Mouse (Mus musculus): ENCODE measurements around the gene Dnah1. TPM values are rescaled to one million over a fixed set of nuclear protein-coding genes. Genes with fewer than 3 reads are reported as not detected.

Dnah1 gene
- polyA plus RNA-seq, 2 experiments, result 5.6 to 12.1 TPM

DNA sequence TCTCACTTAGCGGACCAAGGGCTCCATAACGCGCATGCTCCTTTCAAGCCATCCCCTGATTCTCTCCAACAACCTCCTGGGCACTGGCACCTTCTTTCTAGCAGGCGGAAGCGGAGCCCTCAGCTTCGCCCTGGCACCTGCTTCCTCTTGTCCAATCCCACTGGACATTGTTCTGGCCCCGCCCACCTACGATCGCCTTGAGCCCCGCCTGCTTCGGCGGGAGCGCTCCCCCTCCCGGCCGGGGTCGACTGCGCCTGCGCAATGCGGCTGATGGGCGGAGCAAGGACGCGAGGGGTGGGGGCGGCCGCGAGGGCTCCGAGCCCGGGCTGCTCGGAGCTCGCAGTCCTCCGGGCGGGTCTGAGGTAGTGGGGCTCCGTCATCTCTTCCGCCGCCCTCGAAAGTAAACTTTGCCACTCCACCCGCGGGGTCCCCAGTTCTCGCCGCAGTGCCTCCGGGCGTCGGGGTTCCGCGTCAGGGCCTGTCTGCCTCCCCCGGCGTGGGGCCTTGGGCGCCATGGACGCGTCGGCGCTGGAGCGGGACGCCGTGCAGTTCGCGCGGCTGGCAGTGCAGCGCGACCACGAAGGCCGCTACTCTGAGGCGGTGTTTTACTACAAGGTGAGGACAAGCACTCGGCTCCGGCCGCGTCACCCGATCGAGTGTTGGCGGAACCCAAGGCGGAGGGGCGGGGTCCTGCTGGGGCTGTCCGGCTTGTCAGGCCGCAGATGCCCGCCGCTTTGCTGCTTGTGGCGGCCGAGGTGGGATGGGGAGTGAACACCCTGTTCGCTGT lies 12.9 kb upstream of the Dnah1 start, which contains the start of gene Capn7:
Gene Capn7 (plus strand): TSS at position 270 of the 787 bp plus-strand sequence.
- peak within 1 kb of the TSS; percentile 85 for H3K4me3 ChIP-seq (replicated peaks; ENCODE audit: low read length)
- 0 out of 2 replicates have a peak, but pooled peaks cover 3% of the 10 kb centered on the region for H3K36me3 ChIP-seq (ENCODE audit: control insufficient read depth, insufficient read depth, low read length)
- peak; percentile 96 for DNase-seq (ENCODE audit: low spot score)
- peak within 1 kb of the TSS; percentile 59 for H3K4me2 ChIP-seq (replicated peaks; ENCODE audit: low read depth, low read length, severe bottlenecking)
- peak within 1 kb of the TSS; percentile 92 for H3K9ac ChIP-seq (ENCODE audit: low read depth, low read length, severe bottlenecking)
- under 1% methylated on average over 65 of the region's 78 CpGs for WGBS
- H3K9me3 ChIP-seq (ENCODE audit: control insufficient read depth, low read length), result no peaks in the 10 kb centered on the region
- no peaks in the 10 kb centered on the region for H3K27me3 ChIP-seq (ENCODE audit: control insufficient read depth, insufficient read depth, low read length)
- peak within 1 kb of the TSS; percentile 95 for H3K27ac ChIP-seq (replicated peaks; ENCODE audit: low read depth, low read length)
- H3K4me1 ChIP-seq (ENCODE audit: control insufficient read depth, insufficient read depth, low read length), result no peaks in the 10 kb centered on the region
- peak; percentile 94 for TF ChIP-seq POLR2A (IDR thresholded peaks at IDR 0.05; ENCODE audit: borderline replicate concordance, extremely low read depth, insufficient read depth, insufficient read length)
- ATAC-seq (ENCODE audit: low FRiP score, low read depth), result peak; percentile 97

DNA sequence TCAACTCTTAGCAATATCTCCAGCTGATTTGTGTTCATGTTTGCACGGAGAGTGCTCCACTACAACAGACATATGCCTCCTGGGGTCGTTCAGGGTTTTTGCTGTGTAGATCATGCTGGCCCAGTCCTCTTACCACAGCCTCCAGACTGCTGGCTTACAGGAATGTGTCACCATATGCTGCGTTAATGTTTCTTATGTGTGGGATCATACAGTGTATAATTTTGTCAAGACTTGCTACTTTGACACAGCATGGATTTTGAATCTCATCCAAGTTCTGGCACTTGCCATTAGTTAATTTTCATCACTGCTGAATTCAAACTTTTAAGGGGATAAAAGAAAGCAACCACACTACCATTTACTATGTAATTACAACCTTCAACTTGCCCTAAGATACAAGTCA lies 12.1 kb upstream of the Dnah1 start:
- Histone ChIP-seq H3K9me3 (ENCODE audit: control insufficient read depth, low read length) (no peaks in the 10 kb centered on the region), H3K27me3 (ENCODE audit: control insufficient read depth, insufficient read depth, low read length) (no peaks in the 10 kb centered on the region), H3K4me2 (replicated peaks; ENCODE audit: low read depth, low read length, severe bottlenecking) (peak overlapping the region; percentile 59), H3K9ac (ENCODE audit: low read depth, low read length, severe bottlenecking) (no peak overlapping the region), H3K27ac (replicated peaks; ENCODE audit: low read depth, low read length) (no peak overlapping the region), H3K36me3 (ENCODE audit: control insufficient read depth, insufficient read depth, low read length) (0 out of 2 replicates have a peak, but pooled peaks cover 3% of the 10 kb centered on the region), H3K4me1 (ENCODE audit: control insufficient read depth, insufficient read depth, low read length) (no peaks in the 10 kb centered on the region), H3K4me3 (replicated peaks; ENCODE audit: low read length) (peak overlapping the region; percentile 85)
- DNase-seq (ENCODE audit: low spot score) (no peak), ATAC-seq (ENCODE audit: low FRiP score, low read depth) (no peak)
- WGBS, result 59% methylated on average over 3 of the region's 3 CpGs
- TF ChIP-seq POLR2A (IDR thresholded peaks at IDR 0.05; ENCODE audit: borderline replicate concordance, extremely low read depth, insufficient read depth, insufficient read length), result no peak

DNA sequence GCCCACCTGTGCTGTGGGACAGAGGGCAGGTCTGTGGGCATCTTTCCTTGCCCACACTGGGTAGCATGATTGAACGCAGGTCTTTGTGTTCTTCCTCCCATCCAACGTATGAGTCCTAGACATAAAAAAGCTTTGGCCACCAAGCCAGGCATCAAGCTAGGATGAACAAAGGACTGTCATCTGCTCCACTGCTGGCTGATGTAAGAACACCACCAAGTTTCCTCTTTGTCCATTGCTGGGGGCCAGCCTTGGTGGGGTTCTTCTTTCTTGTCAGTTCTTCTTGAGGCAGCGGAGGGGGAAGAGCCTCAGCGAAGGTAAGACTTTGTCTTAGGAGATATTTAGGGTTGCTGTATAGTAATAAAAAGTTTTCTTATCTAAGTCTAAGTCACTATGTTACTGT lies 7.3 kb upstream of the Dnah1 start:
- no peak for TF ChIP-seq POLR2A (IDR thresholded peaks at IDR 0.05; ENCODE audit: borderline replicate concordance, extremely low read depth, insufficient read depth, insufficient read length)
- WGBS, result 81% methylated on average over 4 of the region's 4 CpGs
- Histone ChIP-seq H3K9ac (ENCODE audit: low read depth, low read length, severe bottlenecking) (no peak overlapping the region), H3K4me2 (replicated peaks; ENCODE audit: low read depth, low read length, severe bottlenecking) (no peak overlapping the region), H3K4me3 (replicated peaks; ENCODE audit: low read length) (no peak overlapping the region), H3K27me3 (ENCODE audit: control insufficient read depth, insufficient read depth, low read length) (no peaks in the 10 kb centered on the region), H3K4me1 (ENCODE audit: control insufficient read depth, insufficient read depth, low read length) (no peaks in the 10 kb centered on the region), H3K9me3 (ENCODE audit: control insufficient read depth, low read length) (no peaks in the 10 kb centered on the region), H3K36me3 (ENCODE audit: control insufficient read depth, insufficient read depth, low read length) (no peaks in the 10 kb centered on the region), H3K27ac (replicated peaks; ENCODE audit: low read depth, low read length) (no peak overlapping the region)
- ATAC-seq (ENCODE audit: low FRiP score, low read depth) (no peak), DNase-seq (ENCODE audit: low spot score) (no peak)

DNA sequence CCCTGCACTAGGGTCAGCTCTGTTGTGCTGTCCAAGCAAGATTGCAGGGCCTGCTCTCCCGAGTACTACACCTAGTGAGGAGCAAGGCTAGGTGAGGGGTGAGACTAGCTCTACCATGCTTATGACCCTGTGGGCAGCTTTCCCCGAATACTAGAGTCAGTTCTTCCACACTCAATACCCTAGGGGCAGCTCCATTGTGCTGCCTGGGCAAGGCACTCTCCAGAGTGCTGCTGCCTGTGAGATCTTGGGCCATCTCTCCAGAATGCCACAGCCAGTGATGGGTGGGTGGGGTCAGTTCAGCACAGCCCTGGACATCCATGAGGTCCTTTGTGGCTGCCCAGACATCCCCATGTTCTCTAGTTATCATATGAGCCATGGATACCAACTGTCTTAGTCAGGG lies 6.0 kb upstream of the Dnah1 start:
- H3K4me2 ChIP-seq (replicated peaks; ENCODE audit: low read depth, low read length, severe bottlenecking), result no peak overlapping the region
- DNase-seq (ENCODE audit: low spot score) (no peak), ATAC-seq (ENCODE audit: low FRiP score, low read depth) (no peak)
- no peak overlapping the region for H3K9ac ChIP-seq (ENCODE audit: low read depth, low read length, severe bottlenecking)
- H3K4me3 ChIP-seq (replicated peaks; ENCODE audit: low read length), result no peak overlapping the region
- 48% methylated on average over 2 of the region's 2 CpGs for WGBS
- H3K4me1 ChIP-seq (ENCODE audit: control insufficient read depth, insufficient read depth, low read length), result no peaks in the 10 kb centered on the region
- no peaks in the 10 kb centered on the region for H3K27me3 ChIP-seq (ENCODE audit: control insufficient read depth, insufficient read depth, low read length)
- TF ChIP-seq POLR2A (IDR thresholded peaks at IDR 0.05; ENCODE audit: borderline replicate concordance, extremely low read depth, insufficient read depth, insufficient read length), result no peak
- H3K36me3 ChIP-seq (ENCODE audit: control insufficient read depth, insufficient read depth, low read length), result no peaks in the 10 kb centered on the region
- H3K9me3 ChIP-seq (ENCODE audit: control insufficient read depth, low read length), result no peaks in the 10 kb centered on the region
- H3K27ac ChIP-seq (replicated peaks; ENCODE audit: low read depth, low read length), result no peak overlapping the region

DNA sequence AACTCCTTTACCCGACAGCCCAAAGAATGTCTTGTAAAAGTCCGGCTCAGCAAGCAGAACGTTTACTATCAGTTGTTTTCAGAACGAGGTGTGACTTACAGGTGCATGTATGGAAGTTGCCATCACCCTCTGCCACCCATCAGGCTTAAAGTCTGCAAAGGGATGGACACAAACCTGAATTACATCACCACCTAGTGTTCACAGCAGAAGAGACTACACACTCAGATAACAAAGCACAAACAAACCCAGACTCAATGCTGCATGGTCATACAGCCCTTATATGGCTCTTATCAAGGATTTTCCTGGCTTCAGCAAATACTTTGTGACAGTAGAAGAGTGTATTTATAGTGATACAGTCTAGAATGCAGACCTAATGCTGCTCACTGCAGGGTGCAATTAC lies 4.0 kb upstream of the Dnah1 start:
- DNase-seq (ENCODE audit: low spot score), result no peak
- Histone ChIP-seq H3K4me3 (replicated peaks; ENCODE audit: low read length) (no peak overlapping the region), H3K27ac (replicated peaks; ENCODE audit: low read depth, low read length) (no peak overlapping the region), H3K9ac (ENCODE audit: low read depth, low read length, severe bottlenecking) (no peak overlapping the region), H3K36me3 (ENCODE audit: control insufficient read depth, insufficient read depth, low read length) (no peaks in the 10 kb centered on the region), H3K4me1 (ENCODE audit: control insufficient read depth, insufficient read depth, low read length) (no peaks in the 10 kb centered on the region), H3K9me3 (ENCODE audit: control insufficient read depth, low read length) (no peaks in the 10 kb centered on the region), H3K27me3 (ENCODE audit: control insufficient read depth, insufficient read depth, low read length) (no peaks in the 10 kb centered on the region), H3K4me2 (replicated peaks; ENCODE audit: low read depth, low read length, severe bottlenecking) (no peak overlapping the region)
- no peak for TF ChIP-seq POLR2A (IDR thresholded peaks at IDR 0.05; ENCODE audit: borderline replicate concordance, extremely low read depth, insufficient read depth, insufficient read length)
- ATAC-seq (ENCODE audit: low FRiP score, low read depth), result no peak
- WGBS, result 68% methylated on average over 4 of the region's 4 CpGs
